Mouse (Mus musculus) erythroblast, adult 5-6 weeks (primary cell): ENCODE data around the gene Arxes2. TPM values are rescaled to one million over a fixed set of nuclear protein-coding genes. Genes with fewer than 3 reads are reported as not detected.
"Not testable (repeated sequence)": the region's sequence is repeated elsewhere in the genome, so short reads cannot be mapped to it uniquely, and the experiment has no call there.

Experiments used
- ATAC-seq: replicated peaks from 2 replicates; pipeline ENCODE4 v1.8.0; 2016; ENCODE audit warnings: moderate number of reproducible peaks, mild to moderate bottlenecking, moderate TSS enrichment, inconsistent platforms; ENCODE audit not compliant: poor library complexity, low FRiP score, severe bottlenecking
- total RNA-seq, 2 experiments: library from RNA; stranded (forward) in 1 of 2; stranded (reverse) in 1 of 2; fragments of 150-400 nt in 1 of 2; fragments of 200-764, 138-1000 nt in 1 of 2; gene quantifications; 2 replicates each; pipeline versions ENCODE4 v1.2.3 to v1.2.4; 2015 to 2017; ENCODE audit warnings: low replicate concordance in 2 of 2

Arxes2 gene
- total RNA-seq, 2 experiments from 2014 or later = not detected

DNA sequence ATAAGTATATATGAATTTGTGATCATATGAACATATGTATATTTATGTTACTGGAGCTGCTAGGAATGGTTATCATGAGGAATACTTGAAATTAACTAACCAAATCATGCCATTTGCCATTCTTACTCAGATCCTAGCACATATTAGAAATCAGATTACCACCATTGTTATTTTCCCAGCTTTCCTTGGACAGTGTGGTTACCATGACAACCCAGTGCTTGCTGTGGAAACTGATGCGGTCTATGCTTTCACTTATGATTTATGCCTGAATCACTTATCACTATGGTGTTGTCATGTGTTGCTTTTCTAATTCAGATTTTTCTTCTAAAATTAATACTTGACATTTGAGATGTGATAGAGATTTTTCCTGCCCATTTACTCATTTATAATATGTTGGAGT is 36.7 kb downstream of the Arxes2 start:
- no peak for ATAC-seq

DNA sequence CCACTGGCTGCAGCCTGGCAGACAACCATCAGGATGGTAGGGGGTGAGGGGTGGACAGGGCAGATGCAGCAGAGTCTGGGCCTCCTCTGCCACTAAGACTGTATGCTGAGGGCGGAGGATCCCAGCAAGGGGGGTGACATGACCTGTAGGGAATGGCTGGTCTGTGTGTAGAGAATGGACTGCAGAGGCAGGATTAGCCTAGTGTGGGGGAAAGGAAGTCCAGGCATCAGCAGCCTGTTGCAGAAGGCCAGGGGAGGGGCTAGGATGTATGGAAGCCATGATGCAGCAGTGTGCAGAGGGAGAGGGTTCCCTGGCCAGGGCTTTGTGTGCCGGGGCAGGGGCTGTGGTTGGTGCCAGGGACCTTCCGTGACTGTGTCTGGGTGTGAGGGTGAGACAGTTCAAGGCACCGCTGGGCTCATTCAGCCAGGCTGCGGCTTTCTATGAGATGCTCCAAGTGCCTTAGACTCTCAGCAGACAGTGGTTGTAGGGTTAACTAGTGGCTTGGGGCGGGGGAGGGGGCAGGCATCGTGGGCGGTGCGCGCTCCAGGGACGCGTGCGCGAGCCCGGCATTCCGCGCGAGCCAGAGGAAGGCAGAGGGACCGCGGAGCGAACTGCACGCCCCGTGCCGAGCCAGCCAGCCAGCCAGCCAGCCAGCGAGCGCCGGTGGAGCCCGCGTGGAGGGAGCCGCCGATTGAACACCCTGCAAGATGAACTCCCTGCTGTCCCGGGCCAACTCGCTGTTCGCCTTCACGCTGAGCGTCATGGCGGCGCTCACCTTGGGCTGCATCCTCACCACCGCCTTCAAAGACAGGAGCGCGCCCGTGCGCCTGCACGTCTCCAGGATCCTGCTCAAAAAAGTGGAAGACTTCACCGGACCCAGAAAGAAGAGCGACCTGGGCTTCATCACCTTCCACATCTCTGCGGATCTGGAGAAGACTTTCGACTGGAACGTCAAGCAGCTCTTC is 39.5 kb downstream of the Arxes2 start, which contains the start of gene Arxes1:
Gene Arxes1, plus strand, starts transcription at position 569 of the 965 bp plus-strand sequence.
- ATAC-seq = not testable (repeated sequence)

DNA sequence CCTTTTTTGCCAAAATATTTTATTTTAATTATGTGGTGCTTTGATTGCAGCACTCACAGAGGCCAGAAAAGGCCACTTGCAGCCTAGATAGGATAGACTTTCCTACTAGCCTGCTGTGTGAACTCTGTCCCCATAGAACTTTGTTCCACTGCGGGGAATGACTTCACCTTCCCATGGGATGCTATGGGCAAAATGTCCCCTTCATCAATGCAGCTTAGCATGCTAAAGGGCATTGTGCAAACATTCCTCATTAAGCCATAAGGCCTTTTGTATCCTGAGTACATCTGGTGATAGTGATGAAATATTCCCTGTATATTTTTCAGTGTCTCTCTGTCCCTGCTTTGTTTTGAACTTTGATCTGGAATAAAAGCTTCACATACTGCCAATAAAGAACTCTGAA is 50.1 kb downstream of the Arxes2 start:
- ATAC-seq = no peak

Other genes with a start within 250 kb of the Arxes2 start
- 0.38 and 3.8 TPM in 2 replicates for gene Bhlhb9, start 196.2 kb upstream of the Arxes2 start, total RNA-seq (2015; ENCODE audit: low replicate concordance)
- gene Bhlhb9, start 196.2 kb upstream of the Arxes2 start, total RNA-seq (2017; ENCODE audit: low replicate concordance) = 1.8 and 3.4 TPM in 2 replicates
- gene Gprasp2, start 154.8 kb upstream of the Arxes2 start, total RNA-seq (2015; ENCODE audit: low replicate concordance) = not detected in 2 replicates
- not detected in 2 replicates for gene Gprasp2, start 154.8 kb upstream of the Arxes2 start, total RNA-seq (2017; ENCODE audit: low replicate concordance)
- not detected in 2 replicates for gene Arxes1, start 39.5 kb downstream of the Arxes2 start, total RNA-seq (2015; ENCODE audit: low replicate concordance)
- not detected in 2 replicates for gene Arxes1, start 39.5 kb downstream of the Arxes2 start, total RNA-seq (2017; ENCODE audit: low replicate concordance)
- gene Bex2, start 74.4 kb downstream of the Arxes2 start, total RNA-seq (2015; ENCODE audit: low replicate concordance) = not detected in 2 replicates
- not detected in 2 replicates for gene Bex2, start 74.4 kb downstream of the Arxes2 start, total RNA-seq (2017; ENCODE audit: low replicate concordance)
- 1.9 and 2.5 TPM in 2 replicates for gene Nxf3, start 91.4 kb downstream of the Arxes2 start, total RNA-seq (2015; ENCODE audit: low replicate concordance)
- gene Nxf3, start 91.4 kb downstream of the Arxes2 start, total RNA-seq (2017; ENCODE audit: low replicate concordance) = 0.17 and 0.28 TPM in 2 replicates
- 10.7 and 16.7 TPM in 2 replicates for gene Bex4, start 145.2 kb downstream of the Arxes2 start, total RNA-seq (2015; ENCODE audit: low replicate concordance)
- 11.8 and 12.5 TPM in 2 replicates for gene Bex4, start 145.2 kb downstream of the Arxes2 start, total RNA-seq (2017; ENCODE audit: low replicate concordance)
- gene Tceal8, start 178.5 kb downstream of the Arxes2 start, total RNA-seq (2015; ENCODE audit: low replicate concordance) = 20.7 and 26.5 TPM in 2 replicates
- 31.0 and 39.6 TPM in 2 replicates for gene Tceal8, start 178.5 kb downstream of the Arxes2 start, total RNA-seq (2017; ENCODE audit: low replicate concordance)
- gene Tceal5, start 210.1 kb downstream of the Arxes2 start, total RNA-seq (2015; ENCODE audit: low replicate concordance) = not detected in 2 replicates
- gene Tceal5, start 210.1 kb downstream of the Arxes2 start, total RNA-seq (2017; ENCODE audit: low replicate concordance) = not detected in 2 replicates
- not detected in 2 replicates for gene Tceal7, start 221.0 kb downstream of the Arxes2 start, total RNA-seq (2015; ENCODE audit: low replicate concordance)
- gene Tceal7, start 221.0 kb downstream of the Arxes2 start, total RNA-seq (2017; ENCODE audit: low replicate concordance) = not detected in 2 replicates
- not detected in 2 replicates for gene Bex1, start 221.7 kb downstream of the Arxes2 start, total RNA-seq (2015; ENCODE audit: low replicate concordance)
- not detected in 2 replicates for gene Bex1, start 221.7 kb downstream of the Arxes2 start, total RNA-seq (2017; ENCODE audit: low replicate concordance)